Mouse (Mus musculus) midbrain, embryonic 15.5 days (tissue): ENCODE data around the gene Nploc4. TPM values are rescaled to one million over a fixed set of nuclear protein-coding genes. Genes with fewer than 3 reads are reported as not detected.

Experiments
- ATAC-seq: fragments of 200-750 bp; cut with Nextera tagmentation; replicated peaks from 2 replicates; pipeline ENCODE4 v1.8.0; 2017; ENCODE audit warnings: moderate TSS enrichment
- H3K27ac ChIP-seq: fragments of 300-500 bp; sonication (generic); 2 replicates; pipeline ENCODE4 v1.5.1; 2015; ENCODE audit warnings: mild to moderate bottlenecking, inconsistent platforms
- H3K27me3 ChIP-seq: fragments of 300-500 bp; sonication (generic); replicated peaks from 2 replicates; pipeline ENCODE4 v1.6.1; 2015; ENCODE audit warnings: inconsistent platforms
- H3K36me3 ChIP-seq: fragments of 300-500 bp; sonication (generic); replicated peaks from 2 replicates; pipeline ENCODE4 v1.6.1; 2015; ENCODE audit warnings: inconsistent platforms
- H3K4me1 ChIP-seq: fragments of 300-500 bp; sonication (generic); 2 replicates; pipeline ENCODE4 v1.6.1; 2015; ENCODE audit warnings: inconsistent platforms
- H3K4me2 ChIP-seq: fragments of 300-500 bp; sonication (generic); 2 replicates; pipeline ENCODE4 v1.6.1; 2015; ENCODE audit warnings: inconsistent platforms, mild to moderate bottlenecking, moderate library complexity
- H3K4me3 ChIP-seq: fragments of 300-500 bp; sonication (generic); 2 replicates; pipeline ENCODE4 v1.5.1; 2015; ENCODE audit warnings: mild to moderate bottlenecking, inconsistent platforms
- H3K9ac ChIP-seq: fragments of 300-500 bp; sonication (generic); 2 replicates; pipeline ENCODE4 v1.6.1; 2015; ENCODE audit warnings: mild to moderate bottlenecking, inconsistent platforms
- H3K9me3 ChIP-seq: fragments of 300-500 bp; sonication (generic); 2 replicates; pipeline ENCODE4 v1.6.1; 2016; ENCODE audit warnings: inconsistent platforms
- WGBS: fragments of 180-500 bp; shearing (Covaris S2); methylation state at CpG from one replicate; pipeline ENCODE4 v1.1.7; 2015; ENCODE audit warnings: mixed read lengths; 5-methylcytosine and 5-hydroxymethylcytosine counted together
- microRNA-seq: library from miRNA; unstranded; fragments of <30 nt; microRNA quantifications from one replicate; pipeline ENCODE4, GENCODE M21; 2016
- polyA plus RNA-seq: library from polyadenylated mRNA; unstranded; fragments of >200 nt; fragmentation: Nextera tagmentation; extraction: Ambion mirVana; gene quantifications from 2 replicates; pipeline ENCODE4 v1.2.1, GENCODE M21; 2015

The Nploc4 gene
- polyA plus RNA-seq, 1 experiment from 2014 or later = 34.2 TPM

- H3K27me3 ChIP-seq = no peaks in the 10 kb centered on the region
- no peak overlapping the region for H3K9ac ChIP-seq
- no peak overlapping the region for H3K27ac ChIP-seq
- peaks cover 5% of the 10 kb centered on the region; the same call in 1 of the 2 replicates for H3K4me1 ChIP-seq
- WGBS = 74% methylated on average over 3 of the region's 3 CpGs
- H3K4me2 ChIP-seq = no peak overlapping the region
- no peaks in the 10 kb centered on the region for H3K36me3 ChIP-seq
- no peak overlapping the region for H3K4me3 ChIP-seq
- no peak for ATAC-seq
- H3K9me3 ChIP-seq = no peaks in the 10 kb centered on the region
Observed at GRCm38 (mm10) chr11:120338786-120339185, 98.7 kb downstream of the Nploc4 start.

DNA sequence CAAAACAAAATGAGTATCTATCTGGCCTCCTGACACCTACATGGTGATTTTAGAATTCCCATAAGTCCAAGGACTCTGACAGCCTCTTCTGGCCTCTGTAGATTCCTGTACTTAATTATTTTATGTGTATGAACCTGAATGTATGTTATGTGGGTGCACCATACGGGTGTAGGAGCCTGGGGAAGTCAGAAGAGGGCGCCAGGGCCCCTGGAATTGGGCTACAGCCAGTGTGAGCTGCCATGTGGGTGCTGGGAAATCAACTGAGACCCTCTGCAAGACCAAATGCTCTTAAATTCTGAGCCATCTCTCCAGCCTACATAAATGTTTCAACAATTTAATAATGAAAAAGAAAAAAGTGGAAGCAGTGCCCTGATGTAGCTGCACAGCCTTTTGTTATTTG is 100.1 kb downstream of the Nploc4 start:
- Histone ChIP-seq H3K4me1 (no peaks in the 10 kb centered on the region), H3K9ac (no peak overlapping the region), H3K9me3 (no peaks in the 10 kb centered on the region), H3K4me3 (no peak overlapping the region), H3K36me3 (no peaks in the 10 kb centered on the region), H3K27me3 (no peaks in the 10 kb centered on the region), H3K4me2 (no peak overlapping the region), H3K27ac (no peak overlapping the region)
- 32% methylated on average over 2 of the region's 2 CpGs for WGBS
- no peak for ATAC-seq

DNA sequence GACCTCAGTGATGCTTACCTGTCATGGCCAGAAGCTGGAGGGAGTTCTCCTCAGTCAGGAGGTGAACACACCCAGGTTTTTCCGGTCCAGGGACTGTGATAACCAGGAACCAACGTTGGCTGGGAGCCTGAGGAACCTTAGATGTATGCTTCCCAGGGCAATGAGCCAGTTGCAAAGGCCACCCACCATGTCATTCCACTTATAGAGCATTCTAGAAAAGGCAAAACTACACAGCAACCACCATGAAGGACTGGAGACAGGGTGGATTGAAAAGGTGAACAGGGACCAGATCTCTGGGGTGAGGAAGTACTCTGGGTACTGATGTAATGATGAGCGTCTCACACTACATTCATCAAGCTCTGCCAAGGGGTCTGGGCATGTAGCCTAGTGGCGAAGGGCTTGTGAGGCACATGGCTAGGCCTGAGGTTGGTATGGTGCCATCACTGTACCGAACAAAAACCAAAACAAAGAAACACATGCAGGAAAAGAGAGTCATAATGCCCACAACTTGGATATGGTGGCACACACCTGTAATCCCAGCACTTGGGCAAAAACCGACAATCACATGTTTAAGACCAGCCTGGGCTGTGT is 102.0 kb downstream of the Nploc4 start:
- H3K27me3 ChIP-seq = no peaks in the 10 kb centered on the region
- WGBS = 88% methylated on average over 6 of the region's 6 CpGs
- H3K4me3 ChIP-seq = no peak overlapping the region
- H3K9ac ChIP-seq = no peak overlapping the region
- no peak for ATAC-seq
- H3K4me2 ChIP-seq = no peak overlapping the region
- H3K36me3 ChIP-seq = no peaks in the 10 kb centered on the region
- no peaks in the 10 kb centered on the region; the same call in 1 of the 2 replicates for H3K9me3 ChIP-seq
- H3K27ac ChIP-seq = no peak overlapping the region
- H3K4me1 ChIP-seq = no peaks in the 10 kb centered on the region

Small RNA genes lying within 50 kb of the gene (microRNA-seq; reads per million reads assigned to microRNA genes)
- gene Gm23419 = not detected
- 3.1 reads per million, percentile 15 among the genes with 10 or more reads in this experiment for gene Mir6935

Other genes with a start within 250 kb of the Nploc4 start
- 16.2 and 16.7 TPM in 2 replicates for gene Bahcc1, start 204.8 kb downstream of the Nploc4 start, polyA plus RNA-seq
- gene Actg1, start 89.2 kb downstream of the Nploc4 start, polyA plus RNA-seq = 4,418 and 4,467 TPM in 2 replicates
- gene Fscn2, start 76.2 kb downstream of the Nploc4 start, polyA plus RNA-seq = 0.84 and 1.4 TPM in 2 replicates
- gene Faap100, start 58.9 kb downstream of the Nploc4 start, polyA plus RNA-seq = 124 TPM in 2 replicates
- gene Tspan10, start 4.9 kb upstream of the Nploc4 start, polyA plus RNA-seq = not detected in 2 replicates
- 0.39 and 0.52 TPM in 2 replicates for gene Pde6g, start 15.8 kb upstream of the Nploc4 start, polyA plus RNA-seq
- 9.8 and 11.4 TPM in 2 replicates for gene Oxld1, start 20.4 kb upstream of the Nploc4 start, polyA plus RNA-seq
- gene Ccdc137, start 20.4 kb upstream of the Nploc4 start, polyA plus RNA-seq = 27.9 and 28.1 TPM in 2 replicates
- 63.0 and 64.1 TPM in 2 replicates for gene Arl16, start 29.9 kb upstream of the Nploc4 start, polyA plus RNA-seq
- 112 and 115 TPM in 2 replicates for gene Mrpl12, start 46.9 kb upstream of the Nploc4 start, polyA plus RNA-seq
- gene Slc25a10, start 54.1 kb upstream of the Nploc4 start, polyA plus RNA-seq = 28.6 and 29.2 TPM in 2 replicates
- 0.17 and 0.19 TPM in 2 replicates for gene Gcgr, start 93.0 kb upstream of the Nploc4 start, polyA plus RNA-seq
- 249 and 264 TPM in 2 replicates for gene Mcrip1, start 112.0 kb upstream of the Nploc4 start, polyA plus RNA-seq
- not detected in 2 replicates for gene Ppp1r27, start 113.4 kb upstream of the Nploc4 start, polyA plus RNA-seq
- 256 and 259 TPM in 2 replicates for gene P4hb, start 135.5 kb upstream of the Nploc4 start, polyA plus RNA-seq
- 458 and 487 TPM in 2 replicates for gene Arhgdia, start 143.9 kb upstream of the Nploc4 start, polyA plus RNA-seq
- 225 and 233 TPM in 2 replicates for gene Alyref, start 160.7 kb upstream of the Nploc4 start, polyA plus RNA-seq
- gene Anapc11, start 160.7 kb upstream of the Nploc4 start, polyA plus RNA-seq = 200 and 205 TPM in 2 replicates
- gene Npb, start 170.8 kb upstream of the Nploc4 start, polyA plus RNA-seq = 0.59 and 1.3 TPM in 2 replicates
- gene Pcyt2, start 180.2 kb upstream of the Nploc4 start, polyA plus RNA-seq = 222 and 233 TPM in 2 replicates
- gene Sirt7, start 187.5 kb upstream of the Nploc4 start, polyA plus RNA-seq = 45.8 and 48.2 TPM in 2 replicates
- 42.0 and 45.2 TPM in 2 replicates for gene Mafg, start 195.9 kb upstream of the Nploc4 start, polyA plus RNA-seq
- gene Pycr1, start 206.1 kb upstream of the Nploc4 start, polyA plus RNA-seq = 18.2 and 21.2 TPM in 2 replicates
- gene Myadml2, start 210.4 kb upstream of the Nploc4 start, polyA plus RNA-seq = 0.90 and 1.2 TPM in 2 replicates
- gene Notum, start 223.5 kb upstream of the Nploc4 start, polyA plus RNA-seq = 1.4 and 1.8 TPM in 2 replicates
- gene Aspscr1, start 235.3 kb upstream of the Nploc4 start, polyA plus RNA-seq = 149 and 158 TPM in 2 replicates